Mouse (Mus musculus): Measurements from ENCODE around the gene Skor1.

Skor1 gene

DNA sequence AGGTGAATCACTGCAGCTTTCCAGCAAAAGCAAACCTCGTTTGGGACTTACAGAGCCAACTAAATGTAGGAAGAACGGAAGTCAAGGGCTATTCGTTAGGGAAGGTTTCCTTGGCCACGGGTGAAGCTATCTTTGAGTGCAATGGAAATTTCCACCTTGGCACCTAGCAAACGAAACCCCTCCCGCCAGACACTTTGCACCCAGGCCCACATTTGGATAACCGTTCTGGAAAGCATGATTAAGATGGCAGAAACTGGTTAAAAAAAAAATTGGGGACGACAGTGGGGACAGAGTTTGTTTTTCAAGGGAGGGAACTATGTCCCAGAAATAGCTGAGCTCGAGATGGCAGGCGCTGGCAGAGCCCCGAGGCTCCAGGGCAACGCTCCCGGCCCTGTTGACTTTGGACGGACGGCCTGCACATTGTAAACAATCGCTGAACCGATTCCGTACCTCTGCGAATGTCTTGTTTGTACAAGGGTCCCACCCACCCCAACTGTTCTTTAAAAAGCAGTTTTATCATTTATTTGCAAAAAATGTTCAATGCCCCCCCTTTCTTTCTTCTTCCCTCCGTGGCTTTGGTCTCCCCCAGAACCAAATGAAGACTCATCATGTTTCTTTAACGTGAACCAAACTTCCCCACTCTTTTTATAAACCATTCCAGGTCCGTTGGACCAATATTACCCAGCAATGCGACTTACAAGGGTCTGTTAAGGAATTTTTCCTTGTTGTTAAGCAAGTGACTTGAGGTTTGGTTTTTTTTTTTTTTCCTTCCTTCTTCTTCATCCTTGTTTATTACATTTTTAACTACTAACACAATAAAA is 57.5 kb downstream of the Skor1 start:
- in situ Hi-C loops (cut with MboI) = no loop called here

DNA sequence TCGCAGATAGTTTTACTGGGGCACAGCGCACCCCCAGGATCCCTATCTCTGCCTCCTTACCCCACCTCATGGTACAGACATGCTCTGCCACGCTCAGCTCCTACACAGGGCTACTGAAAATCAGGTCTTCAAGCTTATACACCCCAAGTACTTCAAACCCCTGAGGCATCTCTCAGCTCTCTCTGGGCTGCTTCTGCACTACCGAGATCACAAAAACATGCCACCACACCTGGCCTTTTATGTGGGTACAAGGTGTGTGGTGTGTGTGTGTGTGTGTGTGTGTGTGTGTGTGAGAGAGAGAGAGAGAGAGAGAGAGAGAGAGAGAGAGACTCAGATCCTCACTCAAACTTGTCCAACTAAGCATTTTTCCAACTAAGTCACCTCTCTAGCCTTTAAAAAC is 59.6 kb downstream of the Skor1 start:
- in situ Hi-C loops (cut with MboI) = no loop called here

Measured in mature B cell (primary cell).